Mouse (Mus musculus) B cell, adult 62 days (primary cell): ENCODE data around the gene Ctsz. TPM values are rescaled to one million over a fixed set of nuclear protein-coding genes. Genes with fewer than 3 reads are reported as not detected.

Source experiments
- total RNA-seq: library from RNA; stranded (reverse); gene quantifications from 4 replicates; pipeline ENCODE4 v1.2.4, GENCODE M21; 2023

Ctsz gene
- 190 to 209 TPM (median 202 TPM) in 4 replicates for total RNA-seq

GRCm38 (mm10) chr2:174438737-174439449 is at the start of gene Ctsz:
Gene Ctsz, minus strand, starts transcription at chr2:174439039.

GRCm38 (mm10) chr2:174472818-174473549 is 34.1 kb upstream of the Ctsz start, which contains the start of gene Prelid3b:
Gene Prelid3b, minus strand, starts transcription at chr2:174473081.

GRCm38 (mm10) chr2:174463789-174464523 is 25.1 kb upstream of the Ctsz start, which contains the start of gene Atp5e:
Gene Atp5e, minus strand, starts transcription at chr2:174464105.

GRCm38 (mm10) chr2:174450353-174450752 is 11.5 kb upstream of the Ctsz start, which contains the start of gene Tubb1:
Gene Tubb1, plus strand, starts transcription at chr2:174450695.

GRCm38 (mm10) chr2:174415731-174416310 is 23.0 kb downstream of the Ctsz start, which contains the start of gene Nelfcd:
Gene Nelfcd, plus strand, starts transcription at chr2:174415804.

Other genes with a start within 250 kb of the Ctsz start
- 709 to 764 TPM (median 729 TPM) in 4 replicates for gene Gnas, start 154.7 kb downstream of the Ctsz start, total RNA-seq
- 0.66 to 1.1 TPM (median 0.67 TPM) in 3 of 4 replicates, not detected in the other for gene Gm20721, start 92.3 kb downstream of the Ctsz start, total RNA-seq
- 57.0 to 68.9 TPM (median 59.0 TPM) in 4 replicates for gene Nelfcd, start 23.2 kb downstream of the Ctsz start, total RNA-seq
- 0.42 to 1.6 TPM (median 0.69 TPM) in 4 replicates for gene Tubb1, start 11.7 kb upstream of the Ctsz start, total RNA-seq
- gene Atp5e, start 25.1 kb upstream of the Ctsz start, total RNA-seq: 210 to 245 TPM (median 240 TPM) in 4 replicates
- gene Prelid3b, start 34.0 kb upstream of the Ctsz start, total RNA-seq: 55.3 to 61.4 TPM (median 57.0 TPM) in 4 replicates
- gene Zfp831, start 204.5 kb upstream of the Ctsz start, total RNA-seq: 55.5 to 62.7 TPM (median 56.6 TPM) in 4 replicates